Mouse (Mus musculus) lung, postnatal 4 days (tissue): ENCODE results near the gene Actn2.

Source experiments
- DNase-seq, 2 experiments: peaks; one replicate each; pipeline ENCODE4 v3.0.0; 2021

The Actn2 gene

DNA sequence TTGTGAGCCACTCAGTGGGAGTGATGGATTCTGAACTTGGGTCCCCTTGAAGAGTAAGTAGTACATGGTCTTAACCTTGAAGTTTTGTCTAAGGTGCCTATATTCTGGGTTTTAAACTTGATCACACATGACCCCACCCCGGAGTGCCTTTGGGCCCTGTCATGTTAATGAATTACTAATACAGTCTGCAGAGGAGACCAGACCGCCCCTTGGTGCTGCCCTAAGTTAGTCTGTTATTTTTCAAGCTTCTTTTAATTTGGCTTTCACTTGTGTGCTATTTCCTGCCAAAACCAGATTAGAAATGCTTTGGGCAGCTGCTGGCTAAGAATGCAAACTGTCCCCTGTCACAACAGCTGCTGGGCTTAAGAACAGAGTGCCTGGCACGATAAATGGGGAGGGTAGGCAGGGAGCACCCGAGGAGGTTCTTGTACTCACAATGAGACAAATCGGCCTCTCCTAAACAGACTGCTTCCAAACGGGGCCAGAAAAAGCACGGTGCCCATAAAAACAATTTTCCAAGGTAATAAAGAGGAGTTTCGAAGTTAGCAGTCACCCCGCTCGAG, 28.5 kb downstream of the Actn2 start:
- DNase-seq, result no peak

DNA sequence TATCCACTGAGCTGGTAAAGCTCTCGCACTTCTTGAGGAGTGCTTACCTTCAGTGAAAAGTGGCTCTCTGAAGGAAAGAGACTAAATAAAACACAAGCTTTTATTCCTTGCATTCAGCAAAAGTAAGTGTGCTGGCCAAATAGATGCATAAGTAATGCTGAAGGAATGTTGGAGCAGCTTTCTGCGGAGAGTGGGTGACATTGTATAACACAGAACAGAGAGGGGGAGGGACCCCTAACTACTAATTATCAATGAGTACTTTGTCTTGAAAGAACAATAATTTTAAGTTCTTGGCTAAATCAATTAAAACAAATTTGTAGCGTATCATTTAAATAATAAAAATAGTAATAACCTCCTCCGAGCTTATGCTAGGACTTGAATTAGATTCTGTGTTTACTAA, 29.2 kb downstream of the Actn2 start:
- no peak for DNase-seq

GRCm38 (mm10) chr13:12309446-12309845, 31.1 kb downstream of the Actn2 start:
- no peak for DNase-seq

DNA sequence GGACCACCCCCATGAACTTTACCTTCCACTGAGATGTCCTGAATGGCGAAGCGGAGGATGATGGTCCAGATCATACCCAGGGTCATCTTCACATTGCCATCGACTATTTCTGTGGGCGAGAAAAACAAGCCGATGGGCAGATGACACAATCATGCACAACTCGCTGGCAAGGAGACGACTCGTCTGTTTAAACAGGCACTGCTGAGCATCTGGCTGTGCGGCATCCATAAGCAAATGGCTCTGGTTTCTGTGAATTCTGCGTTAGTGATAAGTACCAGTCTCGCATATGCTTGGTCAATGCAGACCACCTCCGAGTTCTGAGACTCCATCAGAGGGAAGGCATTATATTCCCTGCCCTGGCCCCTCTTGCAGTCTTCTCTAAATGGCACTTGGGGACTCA, 31.7 kb downstream of the Actn2 start:
- no peak for DNase-seq

GRCm38 (mm10) chr13:12308473-12308872, 32.1 kb downstream of the Actn2 start:
- DNase-seq, result no peak

DNA sequence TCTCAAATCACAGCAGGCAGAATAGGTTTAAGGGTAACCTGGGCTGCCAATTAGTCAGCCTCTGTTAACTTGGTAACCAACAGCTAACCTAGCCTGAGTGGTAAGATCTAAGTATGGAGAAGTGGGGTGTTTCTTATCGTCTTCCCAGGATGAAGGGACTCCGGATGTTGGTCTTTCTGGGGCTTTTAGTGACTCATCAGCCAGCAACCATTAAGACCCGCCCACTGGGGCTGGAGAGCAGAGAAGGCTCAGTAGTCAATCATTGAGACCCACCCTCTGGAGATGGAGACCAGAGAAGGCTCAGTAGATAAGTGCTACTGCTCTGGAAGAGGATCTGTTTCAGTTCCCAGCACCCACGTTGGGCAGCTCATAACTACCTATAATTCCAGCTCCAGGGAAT, 33.3 kb downstream of the Actn2 start:
- no peak for DNase-seq

DNA sequence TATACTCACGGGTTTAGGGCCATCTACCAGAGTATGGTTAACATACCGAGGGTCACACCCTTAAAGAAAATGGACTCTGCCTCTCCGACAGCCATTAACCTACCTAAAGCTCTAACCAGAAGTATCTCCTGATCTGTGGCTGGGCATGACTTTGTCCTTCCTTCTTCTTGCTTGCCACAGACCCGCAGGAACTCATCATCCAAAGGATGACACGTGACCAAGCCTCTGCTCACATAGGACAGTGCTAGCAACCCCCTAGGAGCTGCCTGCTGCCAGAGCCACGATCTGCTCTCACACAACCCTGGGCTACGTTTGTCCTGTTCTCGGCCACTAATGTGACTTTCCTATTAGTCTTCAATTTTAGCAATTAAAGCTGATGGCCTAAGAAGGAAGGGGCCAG, 35.0 kb downstream of the Actn2 start:
- DNase-seq, result no peak

GRCm38 (mm10) chr13:12304991-12305390, 35.6 kb downstream of the Actn2 start:
- no peak for DNase-seq

GRCm38 (mm10) chr13:12297777-12298176, 42.8 kb downstream of the Actn2 start:
- no peak for DNase-seq

- no peak for DNase-seq
Measured at GRCm38 (mm10) chr13:12296701-12297100, 43.9 kb downstream of the Actn2 start.

GRCm38 (mm10) chr13:12293810-12294209, 46.8 kb downstream of the Actn2 start:
- DNase-seq, result no peak

DNA sequence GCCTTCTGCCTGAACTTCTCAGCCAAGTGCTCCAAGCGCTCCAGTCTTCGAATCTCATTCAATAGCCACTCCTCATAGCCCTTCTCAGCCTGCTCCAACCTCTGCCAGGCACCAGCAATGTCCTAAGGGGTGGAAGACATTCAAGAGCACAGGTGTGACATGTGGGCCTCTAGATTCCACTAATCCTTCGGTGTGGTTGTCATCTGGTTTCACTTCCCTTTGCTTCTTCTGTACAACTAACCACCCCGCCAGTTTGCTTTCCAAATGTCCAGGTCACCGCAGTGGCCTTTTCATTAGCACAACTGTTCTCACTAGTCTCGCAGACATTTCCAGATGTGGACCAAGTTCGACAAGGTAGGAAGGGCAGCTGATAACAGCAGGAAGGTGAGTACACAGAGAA, 49.9 kb downstream of the Actn2 start:
- DNase-seq, result no peak

- DNase-seq, result peak in 1 of 2 experiments; percentile 31
Measured at GRCm38 (mm10) chr13:12284528-12284927, 56.0 kb downstream of the Actn2 start.

DNA sequence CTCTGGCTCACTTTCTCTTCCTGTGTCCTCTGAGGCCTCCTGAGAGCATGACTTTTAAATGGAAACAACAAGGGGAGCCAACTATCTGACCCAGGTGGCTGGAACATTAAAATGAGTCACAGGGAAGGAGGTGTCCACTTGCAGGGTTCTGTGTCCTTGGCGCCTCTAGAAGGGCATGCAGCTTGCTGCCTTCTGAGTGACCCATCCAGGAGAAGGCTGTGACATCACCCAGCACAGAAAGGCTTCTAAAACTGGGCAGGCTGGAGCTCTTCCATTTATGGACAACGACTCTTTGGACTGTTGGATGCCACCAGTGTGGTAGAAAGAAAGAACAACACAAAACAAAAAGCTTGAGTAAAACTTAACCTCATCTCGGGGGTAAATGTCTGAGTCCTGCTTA, 56.7 kb downstream of the Actn2 start:
- no peak for DNase-seq

DNA sequence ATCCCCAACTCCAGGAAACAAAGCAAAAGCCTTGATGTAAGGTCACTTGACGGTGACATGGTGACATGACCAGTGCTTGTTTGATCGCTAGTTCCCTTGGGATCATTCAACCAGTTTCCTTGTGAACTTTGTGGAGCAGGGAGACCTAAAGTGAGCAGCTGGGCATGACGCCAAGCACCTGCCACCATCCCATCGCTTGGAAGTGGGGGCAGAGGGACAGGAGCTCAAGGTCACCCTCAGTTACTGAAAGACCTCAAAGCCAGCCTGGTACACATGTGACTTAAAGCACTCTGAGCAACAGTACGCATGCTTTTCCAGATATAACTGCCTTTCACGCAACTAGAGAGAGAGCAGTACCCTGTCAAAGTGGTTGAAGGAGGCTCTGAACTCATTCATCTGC, 65.8 kb downstream of the Actn2 start:
- no peak for DNase-seq

- no peak for DNase-seq
Measured at GRCm38 (mm10) chr13:12274220-12274619, 66.3 kb downstream of the Actn2 start.

GRCm38 (mm10) chr13:12272953-12273352, 67.6 kb downstream of the Actn2 start:
- peak in 1 of 2 experiments; percentile 44 for DNase-seq

GRCm38 (mm10) chr13:12267971-12268370, 72.6 kb downstream of the Actn2 start:
- DNase-seq, result no peak

DNA sequence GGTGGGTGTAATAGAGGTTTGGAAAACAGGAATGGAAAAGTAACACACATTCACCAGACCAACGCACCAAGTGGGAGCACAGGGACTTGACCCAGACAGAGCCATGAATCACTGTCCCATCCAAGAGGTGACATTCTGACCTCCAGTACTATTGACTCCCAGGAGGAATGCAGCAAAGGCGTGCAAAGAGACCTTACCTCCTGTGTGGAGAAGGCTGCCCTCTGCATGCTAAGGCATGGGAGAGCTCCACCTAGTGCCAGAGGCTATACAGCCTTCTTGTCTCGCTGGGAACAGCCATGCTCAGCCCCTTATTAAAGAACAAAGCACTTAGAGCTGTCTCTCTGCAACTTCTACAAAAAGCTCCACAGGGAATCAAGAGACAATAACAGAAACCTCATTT, 73.5 kb downstream of the Actn2 start:
- DNase-seq, result no peak

GRCm38 (mm10) chr13:12263996-12264395, 76.6 kb downstream of the Actn2 start:
- no peak for DNase-seq

GRCm38 (mm10) chr13:12261505-12261904, 79.1 kb downstream of the Actn2 start:
- DNase-seq, result no peak

GRCm38 (mm10) chr13:12257391-12258380, 82.9 kb downstream of the Actn2 start, which contains the start of gene Mtr:
TSS of gene Mtr (minus strand) at chr13:12258113.
- DNase-seq, result peak; percentile 95 to 97

GRCm38 (mm10) chr13:12256871-12257390, 83.6 kb downstream of the Actn2 start:
- no peak for DNase-seq
